Mouse (Mus musculus) spleen, adult 2 months (tissue): Measurements from ENCODE around the gene Nuak2. TPM values are rescaled to one million over a fixed set of nuclear protein-coding genes. Genes with fewer than 3 reads are reported as not detected.

Experiments used
- DNase-seq, 2 experiments: peaks; one replicate each; pipeline versions ENCODE4 v3.0.0 to v3.0.0-alpha.2; 2012 to 2021; ENCODE audit warnings: low spot score in 2 of 2, low read depth in 1 of 2
- H3K27ac ChIP-seq: fragments of 200-500 bp; 2 replicates; pipeline ENCODE4 v1.5.1; 2012; ENCODE audit warnings: low read length, inconsistent platforms; ENCODE audit not compliant: insufficient read depth
- H3K27me3 ChIP-seq: fragments of 200-500 bp; 2 replicates; pipeline ENCODE4 v1.6.1; 2012; ENCODE audit warnings: mild to moderate bottlenecking, moderate library complexity, low read length, inconsistent platforms; ENCODE audit not compliant: control insufficient read depth, insufficient read depth
- H3K36me3 ChIP-seq: fragments of 200-500 bp; 2 replicates; pipeline ENCODE4 v1.6.1; 2012; ENCODE audit warnings: mild to moderate bottlenecking, low read length, inconsistent platforms; ENCODE audit not compliant: control insufficient read depth, insufficient read depth
- H3K4me1 ChIP-seq: fragments of 200-500 bp; 2 replicates; pipeline ENCODE4 v1.6.1; 2011; ENCODE audit warnings: inconsistent platforms; ENCODE audit not compliant: control insufficient read depth, insufficient read depth, insufficient read length
- H3K4me3 ChIP-seq: fragments of 200-500 bp; 2 replicates; pipeline ENCODE4 v1.5.1; 2011; ENCODE audit warnings: mild to moderate bottlenecking, inconsistent platforms; ENCODE audit not compliant: insufficient read depth, insufficient read length; ENCODE audit errors: extremely low read depth
- CTCF ChIP-seq: fragments of 200-500 bp; IDR thresholded peaks from 2 replicates; pipeline ENCODE4 v1.5.1; 2011; ENCODE audit warnings: mild to moderate bottlenecking, inconsistent platforms; ENCODE audit not compliant: insufficient read depth, insufficient read length, insufficient replicate concordance; ENCODE audit errors: extremely low read depth
- POLR2A ChIP-seq: fragments of 200-500 bp; IDR thresholded peaks from 2 replicates; pipeline ENCODE4 v1.6.1; 2011; ENCODE audit warnings: low read depth, low read length, inconsistent platforms
- WGBS: fragments of 180-500 bp; shearing (Covaris S2); methylation state at CpG from one replicate; pipeline ENCODE4 v1.1.7; 2018; 5-methylcytosine and 5-hydroxymethylcytosine counted together
- polyA plus RNA-seq: library from polyadenylated mRNA; depleted of rRNA; stranded (reverse); fragments of >200 nt; gene quantifications from 2 replicates; pipeline ENCODE4 v1.2.3, GENCODE M21; 2012

Gene Nuak2
- polyA plus RNA-seq, 1 experiment = 17.4 TPM

- H3K4me1 ChIP-seq = peaks cover 15% of the 10 kb centered on the region; the same call in 1 of the 2 replicates
- no peaks in the 10 kb centered on the region for H3K36me3 ChIP-seq
- H3K4me3 ChIP-seq = no peak overlapping the region
- no peak overlapping the region for H3K27ac ChIP-seq
- peak; percentile 27; the same call in 1 of the 2 replicates for TF ChIP-seq CTCF
- no peak for TF ChIP-seq POLR2A
- WGBS = 63% methylated on average over 3 of the region's 3 CpGs
- no peaks in the 10 kb centered on the region for H3K27me3 ChIP-seq
- peak; percentile 30 to 63 for DNase-seq
These were observed 3.2 kb upstream of the Nuak2 start for GRCm38 (mm10) chr1:132312703-132313102.

- no peak for TF ChIP-seq POLR2A
- TF ChIP-seq CTCF = no peak
- no peak for DNase-seq
- peaks cover 18% of the 10 kb centered on the region; the same call in 1 of the 2 replicates for H3K4me1 ChIP-seq
- 10% methylated on average over 7 of the region's 7 CpGs for WGBS
- H3K36me3 ChIP-seq = peaks cover 2% of the 10 kb centered on the region; the same call in 1 of the 2 replicates
- H3K27me3 ChIP-seq = no peaks in the 10 kb centered on the region
- H3K4me3 ChIP-seq = peak overlapping the region; percentile 78
- peak overlapping the region; percentile 88 for H3K27ac ChIP-seq
These were observed 684 bp downstream of the Nuak2 start for GRCm38 (mm10) chr1:132316625-132316994.

DNA sequence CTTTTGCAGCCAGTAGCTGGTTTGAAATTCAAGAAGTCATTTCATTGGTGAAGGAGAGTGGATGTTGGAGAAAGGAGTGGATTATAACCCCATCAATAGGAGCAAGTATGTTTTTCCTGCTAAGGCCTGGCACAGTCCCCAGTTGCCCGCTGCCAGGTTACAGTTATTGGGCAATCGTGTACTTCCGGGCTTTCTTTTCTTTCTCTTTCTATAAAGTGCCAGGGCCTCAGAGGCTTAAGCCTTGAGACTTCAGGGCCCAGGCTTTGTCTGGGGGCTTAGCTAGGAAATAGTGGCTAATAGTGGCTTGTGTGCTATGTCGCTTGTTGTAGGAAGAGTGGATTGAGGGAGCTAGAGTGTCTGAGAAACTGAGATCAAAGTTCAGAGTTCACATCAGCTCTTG lies 1.5 kb downstream of the Nuak2 start:
- H3K36me3 ChIP-seq = peaks cover 4% of the 10 kb centered on the region; the same call in 1 of the 2 replicates
- H3K27ac ChIP-seq = peak overlapping the region; percentile 44; the same call in 1 of the 2 replicates
- H3K4me1 ChIP-seq = peaks cover 11% of the 10 kb centered on the region; the same call in 1 of the 2 replicates
- DNase-seq = peak in 1 of 2 experiments; percentile 21
- H3K27me3 ChIP-seq = no peaks in the 10 kb centered on the region
- WGBS = 24% methylated on average over 4 of the region's 4 CpGs
- TF ChIP-seq POLR2A (no peak), CTCF (no peak)
- peak overlapping the region; percentile 78 for H3K4me3 ChIP-seq

GRCm38 (mm10) chr1:132317894-132318863 lies 2.3 kb downstream of the Nuak2 start:
- Histone ChIP-seq H3K36me3 (peaks cover 4% of the 10 kb centered on the region; the same call in 1 of the 2 replicates), H3K4me1 (peaks cover 8% of the 10 kb centered on the region; the same call in 1 of the 2 replicates), H3K4me3 (peak overlapping the region; percentile 78; the same call in 1 of the 2 replicates), H3K27me3 (no peaks in the 10 kb centered on the region), H3K27ac (peak overlapping the region; percentile 26; the same call in 1 of the 2 replicates)
- DNase-seq = no peak
- TF ChIP-seq CTCF (no peak), POLR2A (no peak)
- WGBS = 45% methylated on average over 8 of the region's 8 CpGs

GRCm38 (mm10) chr1:132319242-132319641 lies 3.3 kb downstream of the Nuak2 start:
- 25% methylated on average over 5 of the region's 5 CpGs for WGBS
- peaks cover 8% of the 10 kb centered on the region; the same call in 1 of the 2 replicates for H3K4me1 ChIP-seq
- H3K27me3 ChIP-seq = no peaks in the 10 kb centered on the region
- H3K36me3 ChIP-seq = peaks cover 4% of the 10 kb centered on the region; the same call in 1 of the 2 replicates
- no peak overlapping the region for H3K27ac ChIP-seq
- no peak for TF ChIP-seq CTCF
- no peak for TF ChIP-seq POLR2A
- DNase-seq = no peak
- H3K4me3 ChIP-seq = no peak overlapping the region

GRCm38 (mm10) chr1:132321821-132322580 lies 6.1 kb downstream of the Nuak2 start:
- no peaks in the 10 kb centered on the region for H3K27me3 ChIP-seq
- no peak for TF ChIP-seq POLR2A
- no peak for TF ChIP-seq CTCF
- WGBS = 88% methylated on average over 7 of the region's 7 CpGs
- no peak overlapping the region for H3K27ac ChIP-seq
- peaks cover 22% of the 10 kb centered on the region for H3K36me3 ChIP-seq
- H3K4me1 ChIP-seq = peaks cover 8% of the 10 kb centered on the region; the same call in 1 of the 2 replicates
- H3K4me3 ChIP-seq = no peak overlapping the region
- no peak for DNase-seq
